Mouse (Mus musculus) spleen, embryonic (tissue): ENCODE data around the gene Nexn.
"Not testable (repeated sequence)": the region's sequence is repeated elsewhere in the genome, so short reads cannot be mapped to it uniquely, and the experiment has no call there.

Experiments
- CTCF ChIA-PET: fragments of 350-600 bp; sonication (Branson Sonifier 250); formaldehyde crosslinking; loops from one replicate; lab custom pipeline; 2022; lab: Charles Lee

Nexn gene

DNA sequence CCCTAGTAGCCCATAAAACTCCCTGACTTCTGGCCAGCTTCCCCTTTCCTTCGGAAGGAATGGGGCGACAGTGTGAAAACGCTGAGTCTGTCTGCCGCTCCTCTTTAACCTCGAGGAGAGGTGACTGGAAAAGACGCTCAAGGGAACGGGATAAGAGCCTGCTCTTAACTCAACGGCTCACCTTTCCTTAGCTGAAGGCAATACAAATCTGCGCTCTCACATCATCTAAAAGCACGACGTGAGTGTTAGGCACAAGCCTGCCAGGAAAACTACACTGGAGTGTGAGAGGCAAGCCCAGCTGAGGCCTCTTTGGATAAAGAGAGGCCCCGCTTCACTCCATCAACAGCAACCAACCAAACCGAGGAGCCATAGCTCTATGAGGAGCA, at the start of gene Nexn:
TSS of gene Nexn (minus strand) at position 315 of the 386 bp plus-strand sequence.
- CTCF ChIA-PET, result no interaction called here

DNA sequence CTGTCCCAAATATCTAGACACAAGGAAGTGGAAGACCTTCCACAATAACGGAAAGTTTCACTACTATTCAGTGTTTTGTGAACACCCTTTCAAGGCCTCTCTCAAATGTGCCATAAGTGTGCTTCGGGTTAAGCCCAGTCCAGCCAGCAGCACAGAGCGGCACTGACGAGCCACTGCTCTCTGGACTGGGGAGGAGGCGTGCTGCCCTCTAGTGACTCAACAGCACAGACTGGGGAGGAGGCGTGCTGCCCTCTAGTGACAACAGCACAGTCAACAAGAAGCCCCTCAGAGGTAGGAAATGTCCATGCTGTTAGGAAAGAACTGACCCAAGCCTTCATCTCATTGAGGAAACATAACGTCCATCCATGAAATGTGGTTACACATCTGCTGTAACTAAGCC, 49.5 kb upstream of the Nexn start:
- CTCF ChIA-PET, result interaction anchor here (0.6 to 0.7 kb wide), 2 partner anchors 38 to 971 kb away, joined by 6 to 16 read pairs; no protein-coding TSS in a partner anchor

DNA sequence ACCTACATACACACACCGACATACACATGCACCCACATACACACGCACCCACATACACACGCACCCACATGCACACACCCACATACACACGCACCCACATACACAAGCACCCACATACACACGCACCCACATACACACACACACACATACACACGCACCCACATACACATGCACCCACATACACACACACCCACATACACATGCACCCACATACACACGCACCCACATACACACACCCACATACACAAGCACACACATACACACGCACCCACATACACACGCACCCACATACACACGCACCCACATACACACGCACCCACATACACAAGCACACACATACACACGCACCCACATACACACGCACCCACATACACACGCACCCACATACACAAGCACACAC, 48.5 kb upstream of the Nexn start:
- CTCF ChIA-PET, result not testable (repeated sequence)

DNA sequence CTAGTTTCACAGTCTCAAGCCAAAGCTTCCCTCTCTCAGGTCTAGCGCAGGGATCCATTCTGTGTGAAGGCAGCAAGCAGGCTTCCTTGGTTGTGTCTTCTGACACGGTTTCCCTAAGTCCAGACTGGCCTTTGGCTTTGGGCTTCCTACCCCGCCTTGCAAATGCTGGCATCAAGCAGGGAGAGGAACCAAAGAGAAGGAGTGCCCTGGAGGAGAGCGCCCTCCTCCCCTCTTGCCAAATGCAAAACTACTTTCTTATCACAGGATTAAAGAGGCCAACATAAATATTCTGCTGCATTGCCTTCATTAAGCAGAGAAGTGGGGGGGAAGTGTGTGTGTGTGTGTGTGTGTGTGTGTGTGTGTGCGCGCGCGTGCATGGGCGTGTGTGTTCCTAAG, 43.1 kb upstream of the Nexn start:
- CTCF ChIA-PET, result no interaction called here

DNA sequence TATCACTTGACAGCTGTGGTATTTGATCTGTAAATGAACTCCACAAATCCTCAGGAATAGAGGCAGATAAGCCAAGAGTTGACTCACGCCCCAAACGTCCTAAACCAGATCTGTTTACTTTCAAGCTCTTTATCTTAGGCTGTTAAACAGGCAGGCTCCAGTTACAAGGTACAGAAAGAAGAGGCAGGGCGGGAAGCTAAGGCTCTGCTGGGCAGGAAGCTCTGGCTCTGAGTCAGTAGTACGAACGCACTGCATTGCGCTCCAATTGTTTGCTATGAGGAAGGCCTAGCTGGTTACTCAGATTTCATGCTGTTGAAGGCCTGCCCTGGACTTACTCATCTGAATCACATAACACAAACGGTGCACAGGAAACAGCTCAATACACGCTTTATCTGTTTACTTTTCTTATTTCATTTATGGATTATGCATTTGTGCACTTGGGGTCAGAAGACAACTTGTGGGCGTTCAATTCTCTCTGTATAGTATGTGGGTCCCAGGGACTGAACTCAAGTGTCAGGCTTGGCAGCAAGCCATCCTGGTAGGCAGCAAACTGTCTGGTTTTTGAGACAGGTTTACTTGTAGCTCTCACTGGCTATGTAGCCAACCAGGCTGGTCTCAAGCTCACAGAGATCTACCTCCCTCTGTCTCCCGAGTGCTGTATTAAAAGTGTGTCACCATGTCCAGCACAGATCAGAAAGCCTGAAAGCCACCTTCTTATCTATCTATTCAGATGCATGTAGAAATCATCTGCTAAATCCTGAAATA, 42.5 kb upstream of the Nexn start:
- CTCF ChIA-PET, result no interaction called here

DNA sequence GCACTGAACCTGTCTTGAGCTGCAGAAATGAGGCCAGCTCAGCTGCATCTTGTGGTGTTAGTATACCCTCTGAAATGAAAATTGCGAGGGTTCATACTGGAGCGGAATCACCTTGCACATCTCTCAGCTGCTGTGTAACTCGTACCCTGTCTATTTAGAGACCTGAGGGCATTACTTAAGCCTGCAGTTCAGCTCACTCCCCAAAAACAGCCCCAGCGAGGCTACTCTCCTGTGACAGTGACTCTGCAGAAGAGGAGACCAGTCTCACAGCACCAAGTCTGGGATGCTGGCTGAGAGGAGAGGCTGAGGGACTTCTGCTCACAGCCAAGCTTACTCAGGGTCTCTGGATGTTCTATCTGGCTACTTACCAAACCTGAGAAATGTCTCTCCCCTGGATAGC, 39.8 kb upstream of the Nexn start:
- CTCF ChIA-PET, result no interaction called here

DNA sequence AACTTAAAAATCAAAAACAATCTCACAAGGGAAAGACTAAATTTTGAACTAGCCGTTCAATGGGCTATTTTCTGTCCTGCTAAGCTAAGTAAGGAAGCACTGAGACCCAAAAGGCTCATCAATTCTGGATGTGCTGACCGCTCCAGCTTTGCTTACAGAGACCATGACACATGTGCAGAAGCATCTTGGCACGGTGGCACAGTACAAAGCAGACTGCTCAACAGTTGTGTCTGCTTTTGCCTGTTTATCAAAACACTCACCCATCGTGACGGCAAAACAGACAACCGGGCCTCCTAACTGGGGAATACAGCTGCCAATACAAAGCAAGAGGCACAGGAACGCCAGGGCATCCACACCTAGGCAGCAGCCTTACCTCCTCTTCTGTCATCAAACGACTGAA, 38.9 kb upstream of the Nexn start:
- CTCF ChIA-PET, result no interaction called here

DNA sequence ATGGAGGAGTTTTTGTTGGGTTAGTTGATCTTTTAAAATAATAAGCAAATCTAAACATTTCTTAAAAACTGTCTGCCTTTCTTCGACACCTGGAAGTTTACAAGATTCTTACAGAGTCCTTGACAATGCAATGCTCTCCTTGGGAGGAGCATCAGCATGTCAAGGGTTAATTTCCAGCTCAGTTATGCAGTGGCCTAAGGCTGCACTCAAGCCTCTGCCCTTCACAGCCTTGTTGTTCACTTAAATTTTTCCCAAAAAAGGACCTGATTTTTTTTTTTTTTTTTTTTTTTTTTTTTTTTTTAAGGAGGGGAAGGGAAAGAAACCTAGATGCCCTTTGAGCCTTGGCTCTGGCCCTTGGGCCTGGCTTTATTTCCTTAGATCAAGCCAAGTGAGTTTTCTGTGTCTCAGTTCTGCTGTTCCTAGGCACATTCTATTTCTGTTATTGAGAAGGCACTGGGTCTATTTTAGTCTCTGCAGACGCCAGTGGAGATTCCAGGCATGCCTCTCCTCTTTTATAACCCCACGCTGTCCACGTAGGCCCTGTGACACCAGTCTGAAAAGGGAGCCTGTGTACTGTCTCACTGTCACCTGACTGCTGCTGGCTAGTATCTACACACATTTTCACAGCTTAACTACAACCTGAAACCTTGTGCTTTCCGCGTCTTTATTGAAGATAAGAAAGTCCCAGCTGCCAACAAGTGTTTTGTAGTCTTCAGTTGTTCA, 38.1 kb upstream of the Nexn start:
- CTCF ChIA-PET, result no interaction called here

DNA sequence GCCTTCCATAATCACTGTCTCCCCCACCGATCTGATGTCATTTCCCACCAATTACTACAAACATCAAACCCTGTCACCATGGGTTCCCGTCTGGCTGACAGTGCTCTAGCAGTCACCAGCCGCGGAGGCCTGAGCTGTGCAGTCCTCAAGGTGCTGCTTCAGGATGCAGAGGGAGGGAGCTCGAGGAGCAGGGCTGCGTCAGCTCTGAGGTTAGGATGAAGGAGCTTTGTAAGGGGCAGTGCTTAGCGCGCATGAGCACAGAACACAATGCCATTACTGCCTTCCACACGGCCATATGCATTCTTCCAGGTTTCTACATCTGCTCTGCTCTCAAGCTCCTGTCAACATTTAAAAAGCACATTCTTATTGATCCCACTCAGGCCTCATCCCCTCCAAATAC, 36.8 kb upstream of the Nexn start:
- CTCF ChIA-PET, result no interaction called here

DNA sequence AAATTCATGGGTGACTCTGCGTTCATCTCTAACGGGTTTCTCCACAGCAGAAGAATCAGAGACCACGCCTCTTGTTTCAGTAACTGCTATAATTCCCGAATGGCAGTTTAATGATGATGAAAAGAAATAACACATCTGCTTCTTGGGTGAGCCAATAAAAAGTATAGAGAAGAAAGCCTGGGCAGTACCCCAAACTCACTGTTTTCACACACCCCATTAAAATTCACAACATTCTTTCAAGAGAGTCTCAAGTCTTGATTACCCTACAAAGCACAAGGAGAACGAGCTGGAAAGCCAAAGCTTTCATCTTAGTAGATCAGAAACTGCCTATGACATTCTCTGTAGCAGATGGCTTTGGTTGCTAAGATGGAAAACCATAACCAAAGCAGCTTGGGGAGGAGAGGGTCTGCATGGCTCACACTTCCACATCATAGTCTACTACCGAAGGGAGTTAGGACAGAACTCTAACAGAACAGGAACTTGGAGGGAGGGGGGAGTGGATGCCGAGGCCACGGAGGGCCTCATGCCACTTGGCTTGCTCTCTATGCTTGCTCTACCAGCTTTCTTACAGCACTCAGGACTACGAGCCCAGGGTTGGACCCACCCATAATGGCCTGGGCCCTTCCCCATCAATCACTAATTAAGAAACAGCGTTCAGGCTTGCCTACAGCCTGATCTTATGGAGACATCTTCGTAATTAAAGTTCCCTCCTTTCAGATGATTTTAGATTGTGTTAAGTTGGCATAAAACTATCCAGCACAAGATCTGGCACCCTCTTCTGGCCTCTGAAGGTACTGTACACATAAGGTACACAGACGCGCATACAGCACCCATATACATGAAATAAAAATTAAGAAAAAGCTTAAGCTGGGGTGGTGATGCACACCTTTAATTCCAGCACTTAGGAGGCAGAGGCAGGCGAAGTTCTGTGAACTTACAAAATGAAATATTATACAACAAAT, 34.5 kb upstream of the Nexn start:
- CTCF ChIA-PET, result no interaction called here

DNA sequence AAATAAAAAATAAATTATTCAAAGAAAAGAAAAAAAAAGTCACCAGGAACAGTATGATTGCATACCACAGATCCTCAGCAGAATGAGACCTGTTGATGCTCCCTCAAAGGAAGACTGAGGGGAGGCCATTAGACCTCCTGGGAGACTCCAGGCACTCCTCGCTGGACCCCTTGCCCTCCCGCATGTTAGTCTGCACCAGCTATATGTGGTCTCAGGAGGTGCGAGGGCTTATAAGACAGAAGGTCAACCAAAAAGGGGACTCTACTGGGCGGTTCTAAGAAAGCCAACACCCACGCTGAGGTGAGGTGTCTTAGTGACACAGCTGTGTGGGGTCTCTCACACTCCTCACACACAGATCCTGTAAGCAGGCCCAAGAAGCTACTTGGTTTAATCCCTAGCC, 29.7 kb upstream of the Nexn start:
- CTCF ChIA-PET, result no interaction called here

DNA sequence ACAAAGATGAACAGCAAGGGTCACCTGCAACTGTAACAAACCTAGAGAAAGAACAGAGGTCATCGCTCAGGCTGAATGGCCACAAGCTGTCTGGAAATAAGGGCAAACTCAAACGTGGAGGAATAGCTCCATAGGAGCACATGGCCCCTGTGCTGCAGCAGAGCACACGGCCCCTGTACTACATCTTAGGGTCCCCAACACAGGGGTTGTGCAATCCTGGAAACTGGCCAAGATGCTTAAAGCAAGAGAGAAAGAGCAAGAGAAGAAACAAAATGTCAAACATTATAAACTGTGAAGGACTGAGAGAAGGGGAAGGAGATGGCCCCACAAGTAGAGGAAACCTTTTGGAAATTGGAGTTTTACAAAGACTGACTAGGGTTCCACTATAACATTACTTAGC, 28.2 kb upstream of the Nexn start:
- CTCF ChIA-PET, result no interaction called here

DNA sequence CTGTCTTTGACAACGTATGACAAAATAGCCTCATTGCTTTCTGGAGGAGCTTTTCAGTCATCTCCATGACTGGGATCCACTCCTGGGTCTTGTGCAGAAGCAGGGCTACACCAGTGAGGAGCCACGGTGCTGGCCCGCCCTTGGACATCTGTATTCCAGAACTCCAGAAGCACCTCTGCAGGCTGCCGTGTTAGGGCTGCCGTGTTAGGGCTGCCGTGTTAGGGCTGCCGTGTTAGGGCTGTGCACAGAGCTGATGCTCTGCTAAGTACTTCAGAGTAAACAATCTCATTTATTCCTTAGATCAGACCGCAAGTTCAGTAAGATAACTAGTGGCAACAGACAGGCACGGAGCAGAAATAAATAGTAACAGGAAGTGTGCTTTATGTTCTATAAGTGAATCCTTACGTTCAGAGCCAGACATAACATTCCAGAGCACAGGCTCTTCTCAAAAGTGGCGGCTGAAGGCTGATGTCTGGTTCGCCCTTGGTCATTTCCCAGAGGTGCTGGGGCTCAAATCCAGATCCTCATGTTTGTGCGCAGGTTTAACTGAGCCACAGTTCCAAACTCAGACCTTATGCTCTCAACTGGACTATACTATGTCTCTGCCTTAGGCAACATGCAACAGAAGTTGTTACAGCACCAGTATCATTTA, 27.5 kb upstream of the Nexn start:
- CTCF ChIA-PET, result no interaction called here

DNA sequence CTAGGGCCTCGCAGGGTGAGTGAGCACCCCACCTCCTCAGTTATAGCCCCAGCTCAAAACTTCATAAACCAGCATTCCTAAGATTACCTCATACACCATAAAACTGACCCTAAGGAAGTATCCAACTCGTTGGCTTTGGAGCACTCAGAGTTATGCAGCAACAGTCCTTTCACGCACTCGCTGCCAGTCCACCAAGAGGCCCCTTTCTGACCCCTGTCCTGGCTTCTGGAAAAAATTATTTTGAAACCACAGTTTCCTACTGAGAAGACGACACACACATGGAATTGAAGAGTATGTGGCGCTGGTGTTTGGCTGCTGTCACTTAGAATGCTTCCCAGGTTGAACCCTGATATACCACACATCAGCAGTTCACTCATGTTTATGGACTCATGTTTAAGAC, 25.7 kb upstream of the Nexn start:
- CTCF ChIA-PET, result no interaction called here

DNA sequence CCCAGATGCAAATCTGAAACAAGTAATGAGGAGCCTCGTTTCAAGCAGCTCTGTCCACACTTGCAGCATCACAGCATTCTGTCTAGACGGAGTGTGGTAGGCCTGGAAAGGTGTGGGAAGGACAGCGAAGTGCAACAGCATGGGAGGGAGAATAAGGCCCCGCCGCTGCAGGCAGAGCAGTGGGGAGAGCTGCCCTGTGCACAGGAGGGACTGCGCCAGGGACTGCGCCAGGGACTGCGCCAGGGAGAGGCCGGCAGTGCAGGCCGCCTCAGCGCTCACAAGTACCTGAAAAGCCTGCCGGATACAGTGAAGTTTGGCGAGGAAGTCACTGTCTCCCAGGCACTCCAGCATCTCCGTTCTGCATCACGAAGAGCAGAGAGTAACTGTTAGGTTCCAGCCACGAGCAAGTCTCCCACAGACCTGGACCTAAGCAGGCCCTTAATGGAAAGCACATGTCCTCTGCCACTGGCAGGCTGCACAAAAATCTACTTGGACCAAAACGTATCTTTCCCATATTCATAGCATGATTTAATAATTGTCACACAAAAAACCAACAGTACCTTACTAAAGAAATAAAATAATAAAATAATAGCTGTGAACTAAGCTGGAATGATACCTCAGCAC, 24.1 kb upstream of the Nexn start:
- CTCF ChIA-PET, result interaction anchor here (0.7 kb wide), 1 partner anchor 170 kb away, joined by 7 read pairs; no protein-coding TSS in a partner anchor

DNA sequence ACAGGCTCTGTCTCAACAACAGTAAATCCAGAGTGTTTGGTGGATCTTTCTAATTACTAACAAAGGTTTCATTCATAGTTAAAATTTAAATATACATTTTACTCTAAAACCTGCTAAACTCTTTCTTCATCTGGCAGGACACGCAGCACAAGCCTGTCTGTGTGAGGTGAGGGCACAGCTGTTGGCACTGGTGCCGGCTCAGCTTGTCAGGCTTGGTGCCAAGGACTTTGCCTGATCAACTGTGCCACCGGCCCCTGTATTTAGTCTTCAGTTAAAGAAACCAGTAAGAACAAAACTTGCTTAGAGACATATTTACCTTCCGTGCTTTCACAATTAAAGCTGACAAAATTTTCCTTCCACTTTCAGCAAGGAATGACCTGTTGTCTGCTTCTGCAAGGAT, 22.6 kb upstream of the Nexn start:
- CTCF ChIA-PET, result no interaction called here

DNA sequence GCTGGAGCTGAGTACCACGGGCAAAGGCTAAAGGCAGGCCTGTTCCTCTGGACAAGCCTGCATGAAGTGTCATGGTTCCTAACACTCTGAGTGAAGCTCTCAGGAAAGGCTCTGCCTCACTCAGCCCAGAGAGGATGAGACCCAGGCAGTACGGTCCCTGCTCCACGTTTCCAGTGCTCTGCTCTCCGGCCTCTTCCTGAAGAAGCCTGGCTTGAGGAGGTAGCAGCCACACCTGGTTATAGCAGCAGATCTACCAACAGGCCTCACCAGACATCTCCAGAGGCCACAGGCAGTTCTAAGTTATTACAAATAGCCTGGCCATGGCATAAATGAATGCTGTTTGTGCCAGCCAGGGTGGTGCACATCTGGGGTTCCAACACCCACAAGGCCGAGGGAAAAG, 22.1 kb upstream of the Nexn start:
- CTCF ChIA-PET, result no interaction called here

DNA sequence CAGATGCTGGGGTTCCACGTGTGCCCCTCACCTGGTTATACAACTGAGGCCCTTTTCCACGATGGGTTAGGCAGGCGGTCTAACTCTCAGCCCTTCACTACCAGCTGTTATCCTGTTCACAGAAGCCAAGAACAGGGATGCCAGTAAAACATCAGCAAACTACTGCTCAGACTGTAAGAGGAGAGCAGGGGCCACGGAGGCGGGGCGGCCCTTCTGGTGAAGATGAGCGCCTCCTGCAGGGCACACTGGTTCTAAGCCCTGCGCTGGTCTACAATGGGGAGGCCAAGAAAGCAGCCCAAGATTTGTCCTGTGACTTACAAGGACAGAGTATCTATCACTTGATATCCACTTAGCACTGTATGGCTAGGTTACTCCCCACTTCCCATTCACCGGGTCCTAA, 21.7 kb upstream of the Nexn start:
- CTCF ChIA-PET, result no interaction called here

DNA sequence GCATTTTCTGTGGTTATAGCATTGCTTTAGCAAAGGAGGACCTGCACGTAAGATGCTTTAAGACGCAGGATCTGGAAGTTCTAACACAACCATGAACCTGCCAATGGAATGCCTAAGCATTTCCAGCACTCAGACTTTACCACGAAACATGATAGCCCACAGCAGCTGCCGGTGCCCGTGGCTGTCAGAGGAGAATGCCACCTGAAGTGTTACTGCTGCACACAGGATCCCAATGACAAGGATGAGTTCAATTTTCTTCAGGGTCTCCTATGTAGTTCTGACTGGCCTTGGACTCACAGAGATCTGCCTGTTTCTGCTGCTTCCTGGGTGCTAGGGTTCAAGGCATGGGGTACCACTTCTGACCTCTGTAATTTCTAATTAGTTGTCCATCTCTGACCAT, 18.6 kb upstream of the Nexn start:
- CTCF ChIA-PET, result no interaction called here

DNA sequence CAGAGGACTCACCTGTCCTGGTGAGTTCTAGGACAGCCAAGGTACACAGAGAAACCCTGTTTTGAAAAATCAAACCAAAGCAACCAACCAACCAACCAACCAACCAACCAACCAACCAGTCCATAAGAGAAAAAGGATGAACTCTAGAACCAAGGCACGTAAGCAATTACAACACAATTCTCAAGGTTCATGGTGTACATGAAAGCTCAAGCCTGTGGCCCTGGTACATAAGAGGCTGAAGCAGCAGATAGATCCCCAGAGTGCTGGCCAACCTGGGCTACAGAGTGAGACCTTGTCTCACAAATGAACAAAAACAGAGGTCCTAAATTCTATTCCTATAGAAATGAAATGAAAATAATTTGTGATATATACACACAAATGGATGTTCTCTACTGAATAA, 18.2 kb upstream of the Nexn start:
- CTCF ChIA-PET, result no interaction called here

DNA sequence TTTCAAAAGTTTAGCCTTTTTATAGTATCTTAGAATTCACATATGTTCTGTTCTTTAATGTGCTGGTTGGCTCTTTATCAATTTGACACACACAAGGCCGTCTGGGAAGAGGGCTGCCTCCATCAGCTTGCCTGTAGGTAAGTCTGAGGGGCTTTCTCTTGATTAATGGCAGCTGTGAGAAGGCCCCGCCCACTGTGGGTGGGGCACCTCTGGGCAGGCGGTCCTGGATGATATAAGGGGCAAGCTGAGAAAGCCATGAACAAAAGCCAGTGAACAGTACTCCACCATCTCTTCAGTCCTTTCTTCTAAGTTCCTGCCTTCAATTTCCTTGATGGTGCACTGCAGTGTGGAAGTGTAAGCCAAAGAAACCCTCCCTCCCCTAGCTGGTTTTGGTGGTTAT, 16.0 kb upstream of the Nexn start:
- CTCF ChIA-PET, result no interaction called here
